Mouse (Mus musculus): ENCODE data around the gene Itgb2.

Gene Itgb2

DNA sequence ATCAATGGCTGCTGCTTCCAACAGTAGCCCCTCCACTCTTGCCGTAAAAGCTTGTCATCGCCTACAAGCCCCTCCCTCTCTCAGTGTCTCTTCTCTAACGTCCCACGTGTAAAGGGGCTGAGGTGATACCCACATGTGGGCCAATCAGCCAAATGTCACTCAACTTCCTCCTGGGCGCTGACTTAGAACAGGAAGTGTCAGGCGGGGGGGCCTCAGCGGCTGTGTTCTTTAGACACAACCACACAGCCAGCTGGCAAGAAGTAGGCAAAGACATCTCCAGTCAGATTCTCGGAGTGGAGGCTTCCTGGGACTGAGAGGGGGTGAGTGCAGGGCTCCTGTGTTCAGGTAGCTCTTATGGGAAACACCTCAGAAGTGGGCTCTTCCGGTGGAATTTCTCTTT, at the start of gene Itgb2:
TSS of gene Itgb2 (plus strand) at position 113 of the 400 bp plus-strand sequence.
- no peak for DNase-seq (ENCODE audit: low spot score)

GRCm38 (mm10) chr10:77481814-77482213, 48.2 kb upstream of the Itgb2 start:
- DNase-seq (ENCODE audit: low spot score): no peak

DNA sequence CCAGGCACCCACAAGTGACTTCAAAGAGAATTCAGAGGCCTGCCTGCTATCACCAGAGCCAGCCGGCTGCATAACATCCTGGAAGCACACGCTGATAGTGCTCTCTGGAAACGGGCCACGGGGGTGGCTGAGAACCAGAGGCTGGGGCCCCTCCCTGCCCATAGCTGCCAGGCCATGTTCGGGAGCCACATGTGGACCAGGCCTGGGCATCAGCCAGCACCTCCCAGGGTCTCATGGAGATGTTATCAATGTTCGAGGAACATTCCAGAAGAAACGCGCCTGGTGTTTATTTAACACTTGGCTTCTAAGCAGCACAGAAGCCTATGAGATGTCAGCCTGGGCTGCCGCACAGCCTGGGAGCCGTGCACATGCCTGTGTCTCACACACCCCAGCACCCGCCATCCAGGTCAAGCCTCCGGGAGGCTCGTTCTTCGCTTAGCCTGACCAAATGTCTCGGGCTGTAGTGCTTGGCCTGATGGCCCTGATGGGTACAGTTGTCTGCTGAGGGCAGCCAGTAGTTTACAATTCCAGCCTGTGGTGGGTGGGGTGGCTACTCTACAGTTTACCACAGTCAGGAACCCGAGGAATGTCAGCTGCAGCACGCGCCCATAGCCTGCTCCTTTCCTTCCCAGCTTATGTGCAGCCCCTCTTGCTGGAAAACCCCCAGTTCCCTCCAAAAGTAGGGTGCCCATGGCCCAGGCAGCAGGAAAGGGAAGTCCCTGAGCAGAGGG, 45.7 kb upstream of the Itgb2 start:
- DNase-seq (ENCODE audit: low spot score): peak; percentile 83

GRCm38 (mm10) chr10:77485786-77486185, 44.3 kb upstream of the Itgb2 start:
- DNase-seq (ENCODE audit: low spot score): no peak

- DNase-seq (ENCODE audit: low spot score): no peak
These were observed 41.9 kb upstream of the Itgb2 start for GRCm38 (mm10) chr10:77488168-77488567.

GRCm38 (mm10) chr10:77491585-77491984, 38.5 kb upstream of the Itgb2 start:
- no peak for DNase-seq (ENCODE audit: low spot score)

DNA sequence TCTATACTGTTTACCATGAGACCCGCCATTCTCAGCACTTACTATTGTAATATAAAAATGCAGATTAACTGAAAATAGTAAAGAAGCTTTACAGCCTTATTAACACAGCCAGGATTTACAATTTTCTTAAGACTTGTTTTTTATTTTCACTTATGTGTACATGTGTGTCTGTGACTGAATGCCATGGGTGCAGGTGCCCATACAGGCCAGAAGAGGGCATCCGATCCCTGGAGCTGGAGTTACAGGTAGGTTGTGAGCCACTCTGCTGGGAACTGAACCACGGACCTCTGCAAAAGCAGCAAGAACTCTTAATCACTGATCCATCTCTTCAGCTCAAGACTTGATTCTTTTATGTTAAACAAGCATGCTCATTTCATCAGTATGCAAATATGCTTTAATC, 37.2 kb upstream of the Itgb2 start:
- no peak for DNase-seq (ENCODE audit: low spot score)

DNA sequence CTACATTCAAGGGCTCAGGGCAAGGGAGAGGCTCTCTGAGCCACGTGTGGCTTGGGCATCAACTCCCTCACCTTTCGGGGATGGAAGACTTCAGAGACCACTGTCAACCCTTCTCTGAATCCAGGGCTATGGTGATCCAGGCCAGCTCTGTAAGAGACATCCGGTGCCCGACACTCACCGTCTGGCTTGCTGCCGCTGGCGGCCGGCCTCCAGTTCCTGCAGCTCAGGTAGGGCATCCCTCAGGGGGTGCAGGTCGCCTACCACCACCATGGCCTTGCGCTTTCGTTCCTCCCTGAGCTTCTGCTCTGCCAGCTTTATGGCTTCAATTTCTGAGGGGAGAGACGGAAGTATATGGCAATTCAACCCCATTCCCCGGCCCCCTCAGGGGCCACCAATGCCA, 32.9 kb upstream of the Itgb2 start:
- no peak for DNase-seq (ENCODE audit: low spot score)

DNA sequence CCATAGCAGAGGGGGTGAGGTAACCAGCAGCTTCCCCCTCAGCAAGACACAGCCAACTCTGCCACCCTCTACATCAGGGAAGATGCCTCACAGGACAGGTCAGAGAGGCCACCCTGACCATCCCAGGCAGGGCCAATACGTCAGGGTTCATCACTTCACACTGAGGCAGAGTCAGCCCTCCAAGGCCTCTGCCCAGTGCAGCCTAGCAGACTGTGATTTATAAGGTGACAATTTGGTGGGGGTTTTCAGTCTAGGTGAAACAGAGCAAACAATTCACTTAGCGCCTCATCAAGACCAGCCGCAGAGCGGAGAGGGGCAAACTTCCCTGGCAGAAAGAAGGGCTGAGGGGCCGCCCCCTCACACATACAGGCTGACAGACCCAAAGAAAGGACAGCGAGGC, 31.8 kb upstream of the Itgb2 start:
- DNase-seq (ENCODE audit: low spot score): no peak

DNA sequence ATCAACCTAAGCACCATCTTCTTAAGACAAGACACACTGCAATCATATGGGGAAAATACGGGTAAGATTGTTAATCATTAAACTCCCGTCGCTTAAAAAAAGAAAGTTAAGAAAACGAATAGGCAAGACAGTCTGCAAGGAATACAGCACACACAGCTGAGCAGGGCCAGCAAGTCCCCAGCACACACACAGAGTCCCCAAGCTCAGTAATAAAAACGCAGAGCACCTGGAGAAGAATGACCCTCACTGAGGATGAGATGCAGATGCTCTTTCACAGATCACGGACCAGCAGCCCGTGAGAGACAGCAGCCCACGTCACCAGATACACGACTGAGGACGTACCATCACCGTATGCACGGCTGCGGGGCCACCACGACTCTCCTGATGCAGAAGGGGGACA, 29.4 kb upstream of the Itgb2 start:
- DNase-seq (ENCODE audit: low spot score): no peak

DNA sequence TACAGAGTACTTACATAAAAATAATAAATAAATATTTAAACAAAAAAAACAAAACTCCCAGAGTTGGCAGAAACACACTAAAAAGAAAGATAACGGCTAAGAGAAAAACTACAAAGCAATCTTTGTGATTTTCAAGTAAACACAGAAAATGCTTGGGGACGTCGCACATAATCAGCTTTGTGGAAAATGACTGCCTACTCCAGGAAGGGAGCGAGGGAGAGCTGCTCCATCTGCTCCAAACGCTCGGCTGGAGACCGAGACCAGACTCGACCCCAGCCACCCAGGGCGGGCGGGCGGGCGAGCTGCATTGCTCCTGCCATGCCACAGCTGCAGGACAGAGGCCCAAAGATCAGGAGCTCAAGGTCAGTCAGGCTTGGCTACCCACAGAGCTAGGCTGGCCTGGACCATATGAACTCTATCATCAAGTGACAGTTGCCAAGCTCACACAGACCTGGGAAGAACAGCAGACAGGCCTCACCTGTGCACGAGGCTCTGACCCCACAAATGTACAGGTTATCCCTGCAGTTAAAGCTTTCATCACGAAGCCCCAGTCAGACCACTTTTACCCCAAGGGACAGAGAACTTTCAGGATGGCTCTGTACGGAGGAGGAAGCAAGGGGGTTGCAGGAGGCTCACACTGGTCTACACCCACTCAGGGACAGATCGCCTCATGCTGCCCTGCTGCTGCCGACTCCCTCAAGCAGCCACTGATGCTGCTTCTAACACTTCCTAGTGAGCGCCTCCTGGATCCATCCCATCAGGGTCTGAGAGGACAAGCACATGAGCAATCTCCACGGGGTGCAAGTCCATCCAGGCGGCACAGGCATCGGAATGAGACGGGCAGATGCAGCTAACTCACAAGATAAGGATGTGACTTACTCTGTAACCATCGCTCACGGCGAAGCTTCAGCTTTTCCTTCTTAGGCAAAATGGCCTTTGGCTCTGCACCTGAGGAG, 26.8 kb upstream of the Itgb2 start:
- DNase-seq (ENCODE audit: low spot score): no peak

GRCm38 (mm10) chr10:77504143-77504542, 25.9 kb upstream of the Itgb2 start:
- no peak for DNase-seq (ENCODE audit: low spot score)

DNA sequence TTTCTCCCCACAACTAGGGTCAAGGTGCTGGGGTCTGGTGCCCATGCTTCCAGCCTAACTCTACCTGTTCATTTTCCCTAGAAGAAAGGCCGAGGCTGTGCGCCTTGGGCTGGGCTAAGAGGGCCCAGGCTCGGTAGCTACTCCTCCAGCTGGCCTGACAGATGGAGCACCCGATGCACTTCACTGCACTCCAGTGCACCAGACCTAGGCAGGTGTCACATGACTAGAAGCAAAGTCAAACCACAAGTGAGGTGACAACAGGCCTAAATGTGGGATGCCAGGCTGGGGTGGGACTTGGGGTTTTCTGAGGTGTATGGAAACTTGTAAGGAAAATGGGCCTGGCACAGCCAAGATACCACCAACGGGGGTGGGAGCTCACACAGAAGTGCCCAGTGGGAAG, 23.5 kb upstream of the Itgb2 start:
- no peak for DNase-seq (ENCODE audit: low spot score)

DNA sequence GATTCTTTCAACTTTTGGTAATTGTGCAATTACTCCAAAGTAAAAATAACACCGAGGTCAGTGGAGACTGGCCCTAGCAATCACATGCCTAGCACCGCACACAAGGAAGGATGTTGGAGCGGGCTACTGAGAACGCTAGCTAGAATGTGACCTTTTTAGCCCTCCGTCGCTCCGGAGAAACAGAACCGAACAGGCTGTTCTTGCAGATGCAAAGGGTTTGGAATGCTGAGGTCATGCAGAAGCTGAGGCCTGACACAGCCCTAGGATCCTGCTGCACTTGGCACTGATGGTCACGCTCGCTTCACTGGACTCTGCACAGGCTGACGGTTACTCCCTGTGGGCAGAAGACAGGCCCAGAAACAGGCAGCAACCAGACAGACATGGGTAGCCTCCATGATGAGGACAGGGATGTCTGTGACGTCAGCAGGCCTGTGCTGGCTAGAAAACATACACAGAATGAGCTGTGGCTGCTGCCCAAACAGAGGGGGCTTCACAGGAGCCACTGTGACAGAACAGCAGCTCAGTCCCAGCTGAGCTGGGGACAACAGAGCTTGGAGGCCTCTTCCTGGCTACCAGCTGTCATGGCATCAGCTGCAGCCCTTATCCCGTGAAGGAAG, 23.0 kb upstream of the Itgb2 start:
- no peak for DNase-seq (ENCODE audit: low spot score)

DNA sequence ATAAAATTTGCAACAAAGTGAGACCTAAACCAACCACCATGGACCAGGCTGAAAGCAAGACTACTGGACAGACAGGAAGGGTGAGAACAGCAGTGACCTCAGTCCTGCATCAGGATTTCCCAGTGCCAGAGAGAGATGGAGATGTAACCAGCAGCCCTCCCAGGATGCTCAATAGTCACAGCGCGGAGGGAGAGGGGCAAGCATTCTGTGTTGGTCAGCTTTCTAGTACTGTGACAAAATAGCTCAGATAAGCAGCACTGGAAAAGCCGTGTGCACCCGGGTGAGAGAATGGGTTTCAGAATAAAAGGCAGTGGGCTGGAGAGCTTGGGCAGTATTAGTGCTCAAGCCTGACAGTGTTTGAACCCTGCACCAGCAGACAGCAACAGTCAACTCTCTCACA, 22.3 kb upstream of the Itgb2 start:
- DNase-seq (ENCODE audit: low spot score): no peak

- no peak for DNase-seq (ENCODE audit: low spot score)
These were observed 21.3 kb upstream of the Itgb2 start for GRCm38 (mm10) chr10:77508744-77509143.

GRCm38 (mm10) chr10:77509403-77510187, 20.5 kb upstream of the Itgb2 start:
- DNase-seq (ENCODE audit: low spot score): peak; percentile 87

DNA sequence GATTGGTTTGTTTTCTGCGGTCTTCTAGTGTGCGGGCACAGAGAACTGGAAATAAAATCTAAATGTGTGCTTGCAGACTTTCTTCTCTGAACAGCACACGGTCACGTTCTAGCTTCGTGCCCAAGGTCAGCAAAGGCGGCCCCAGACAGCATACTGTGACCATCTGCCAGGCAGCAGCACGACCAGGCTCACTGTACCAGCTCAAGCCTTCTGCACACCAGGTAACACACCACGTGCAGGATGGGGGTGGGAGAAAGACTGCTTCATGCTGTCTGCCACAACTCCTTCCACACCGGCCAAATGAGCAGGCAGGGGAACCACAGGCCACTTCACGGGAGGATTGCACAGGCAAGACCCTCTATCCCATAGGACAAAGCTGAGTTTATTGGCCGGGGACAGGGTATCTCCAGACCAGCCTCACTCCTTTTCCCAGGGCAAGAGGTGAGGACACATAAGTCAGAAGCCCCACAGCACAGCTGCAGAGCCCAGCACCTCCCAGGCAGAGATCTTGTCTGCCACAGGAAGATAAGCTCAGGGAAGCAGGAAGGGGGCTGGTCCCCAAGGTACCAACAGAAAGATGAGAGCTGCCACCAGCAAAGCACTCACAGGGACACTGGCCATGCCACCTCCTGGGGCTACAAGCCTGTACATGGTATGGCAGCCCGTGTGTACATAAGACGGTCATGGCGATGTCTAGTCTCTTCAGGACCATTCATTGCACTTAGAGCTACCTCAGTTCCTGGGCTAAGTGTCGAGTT, 19.6 kb upstream of the Itgb2 start:
- DNase-seq (ENCODE audit: low spot score): no peak

DNA sequence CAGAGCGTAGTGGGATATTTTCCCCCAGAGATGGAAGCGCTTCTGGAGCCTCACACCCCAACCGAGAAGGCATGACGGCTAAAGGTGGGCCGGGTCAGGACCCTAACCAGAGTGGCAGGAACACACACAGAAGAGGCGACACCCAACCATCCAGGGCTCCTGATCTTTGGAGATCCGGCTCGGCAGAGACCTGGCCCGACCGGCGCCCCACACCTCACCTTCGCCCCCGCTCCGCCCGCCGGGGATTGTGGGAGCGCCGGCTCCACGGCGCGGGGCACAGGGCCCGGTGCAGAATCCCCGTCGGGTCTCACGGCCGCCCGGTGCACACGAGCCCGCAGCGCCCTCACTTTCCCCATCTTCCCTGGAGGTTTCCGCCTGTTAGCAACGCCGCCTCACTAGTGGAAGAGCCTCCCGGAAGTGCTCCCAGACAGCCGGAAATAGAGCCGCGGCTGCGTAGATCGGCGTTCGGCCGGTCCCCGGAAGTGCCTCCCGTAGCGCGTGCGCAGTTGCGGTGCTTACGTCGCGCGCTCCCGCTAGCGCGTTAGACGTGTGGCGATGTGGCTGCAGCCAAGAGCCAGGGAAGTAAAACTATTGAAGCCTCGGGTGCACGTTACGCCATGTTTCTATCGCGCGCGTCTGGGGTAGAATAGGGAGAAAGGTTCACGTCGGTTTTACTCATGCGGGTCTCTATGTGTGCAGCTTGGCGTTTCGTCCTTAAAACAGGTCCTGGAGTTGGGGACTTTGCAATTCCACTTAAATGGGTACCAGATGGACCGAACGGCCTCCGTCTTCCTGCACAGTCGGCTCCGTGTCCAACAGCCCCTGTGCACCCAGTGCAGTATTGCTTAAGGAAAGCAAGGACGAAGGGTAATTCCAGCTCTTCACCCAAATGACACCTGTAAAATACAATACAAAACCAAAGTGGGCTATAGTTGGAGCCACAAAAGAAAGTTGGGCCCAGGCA, 14.4 kb upstream of the Itgb2 start, which contains the start of gene Fam207a:
TSS of gene Fam207a (minus strand) at position 401 of the 964 bp plus-strand sequence.
- DNase-seq (ENCODE audit: low spot score): peak; percentile 99

Measured in MN1 (cell line).